Mouse (Mus musculus) ovary, postnatal 36 days (tissue): Measurements from ENCODE around the gene H13.

ENCODE experiments used
- DNase-seq: peaks from one replicate; pipeline ENCODE4 v3.0.0; 2022; ENCODE audit warnings: low spot score, mixed read lengths

The H13 gene

DNA sequence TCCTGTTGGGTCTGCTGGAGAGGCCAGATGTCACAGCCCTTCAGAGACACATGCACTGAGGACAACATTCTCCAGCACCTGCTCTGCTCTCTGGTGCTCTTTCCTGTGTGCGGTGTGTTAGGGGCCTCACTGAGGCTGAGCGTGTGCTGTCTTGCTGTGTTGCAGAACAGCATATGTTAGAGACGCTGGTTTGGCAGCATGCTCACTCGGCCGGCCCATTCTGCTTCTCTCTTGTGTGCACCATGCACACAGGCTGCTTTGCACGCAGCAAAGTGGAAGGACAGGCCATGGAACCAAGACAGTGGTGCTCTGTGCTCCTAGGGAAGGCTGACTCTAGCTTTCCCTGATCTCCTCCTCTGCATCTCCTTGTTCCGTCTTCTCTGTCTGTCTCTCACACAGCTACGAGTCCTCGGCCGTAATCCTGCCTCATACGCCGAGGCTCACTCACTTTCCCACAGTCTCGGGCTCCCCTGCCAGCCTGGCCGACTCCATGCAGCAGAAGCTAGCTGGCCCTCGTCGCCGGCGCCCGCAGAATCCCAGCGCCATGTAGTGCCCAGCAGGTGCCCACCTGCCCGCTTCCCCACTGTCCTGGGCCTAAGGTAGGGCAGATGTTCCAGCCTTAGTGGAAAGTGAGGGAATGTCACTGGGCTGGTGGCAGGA, 34.5 kb downstream of the H13 start:
- DNase-seq, result no peak

DNA sequence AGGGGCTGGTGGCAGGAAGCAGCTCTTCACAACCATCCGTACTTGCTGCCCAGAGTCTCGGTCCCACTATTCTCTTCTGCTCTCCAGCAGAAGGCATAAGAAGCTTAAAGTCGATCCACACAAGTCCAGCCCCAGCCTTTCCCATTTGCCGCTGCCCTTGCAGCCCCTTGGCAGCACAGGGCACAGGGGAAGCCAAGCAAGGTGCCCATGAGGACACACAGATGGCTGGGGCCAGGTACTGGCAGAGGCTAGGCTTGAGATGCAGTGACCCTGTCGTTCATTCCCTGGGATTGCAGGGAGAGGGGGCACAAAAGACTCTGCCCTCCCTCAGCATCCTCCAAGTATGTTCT, 35.0 kb downstream of the H13 start:
- no peak for DNase-seq

DNA sequence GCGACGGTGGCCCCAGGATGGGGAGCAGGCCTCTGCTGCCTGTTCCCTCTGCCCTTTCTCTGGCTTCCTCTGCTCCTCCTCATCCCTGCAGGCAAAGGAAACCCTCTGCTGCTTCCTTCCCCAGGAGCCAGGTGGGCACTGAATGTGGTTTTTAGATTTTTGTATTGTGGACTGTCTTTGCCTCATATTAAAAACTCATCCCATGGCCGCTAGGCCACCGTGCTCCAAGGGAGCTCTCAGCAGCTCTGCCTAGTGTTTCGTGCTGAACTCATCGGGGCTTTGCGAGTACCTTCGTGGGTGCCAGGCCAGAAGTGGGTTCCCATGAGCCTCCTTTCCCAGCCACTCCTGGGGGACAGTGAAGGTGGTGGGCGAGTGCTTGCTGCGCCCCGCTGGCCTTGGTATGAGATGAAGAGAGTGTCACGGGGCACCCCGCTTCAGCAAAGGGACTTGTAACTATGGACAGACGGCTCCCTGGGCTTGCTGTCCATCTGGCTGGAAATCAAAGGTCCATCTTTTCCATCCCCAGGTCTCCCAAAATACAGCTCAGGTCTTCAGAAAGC, 35.6 kb downstream of the H13 start:
- DNase-seq, result no peak

DNA sequence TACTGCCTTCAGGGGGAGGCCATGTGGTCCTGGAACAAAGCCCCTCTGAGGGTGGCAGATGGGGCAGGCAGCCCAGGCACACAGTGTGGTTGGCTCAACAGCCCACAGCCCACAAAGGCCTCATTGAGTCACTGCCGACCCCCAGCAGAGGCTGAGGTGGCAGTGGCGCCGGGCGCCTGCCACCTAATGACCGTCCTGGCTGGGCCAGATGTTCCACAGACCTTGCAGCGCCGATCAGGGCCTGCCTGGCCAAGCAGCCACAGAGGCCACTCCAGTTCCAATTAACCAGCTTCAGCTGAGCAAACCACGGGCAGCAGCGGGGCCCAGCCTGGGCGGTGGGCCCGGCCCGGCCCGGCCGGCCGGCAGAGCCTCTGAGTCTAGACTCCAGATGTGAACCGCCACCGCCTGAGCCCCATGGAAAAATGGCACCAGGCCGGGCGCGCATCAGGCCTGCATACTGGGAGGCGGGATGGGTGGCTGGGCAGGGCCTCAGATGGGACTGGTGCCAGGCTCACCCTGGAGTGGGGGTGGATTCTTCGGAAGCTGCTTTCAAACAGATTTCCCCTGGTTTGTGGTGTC, 36.8 kb downstream of the H13 start:
- peak; percentile 68 for DNase-seq

DNA sequence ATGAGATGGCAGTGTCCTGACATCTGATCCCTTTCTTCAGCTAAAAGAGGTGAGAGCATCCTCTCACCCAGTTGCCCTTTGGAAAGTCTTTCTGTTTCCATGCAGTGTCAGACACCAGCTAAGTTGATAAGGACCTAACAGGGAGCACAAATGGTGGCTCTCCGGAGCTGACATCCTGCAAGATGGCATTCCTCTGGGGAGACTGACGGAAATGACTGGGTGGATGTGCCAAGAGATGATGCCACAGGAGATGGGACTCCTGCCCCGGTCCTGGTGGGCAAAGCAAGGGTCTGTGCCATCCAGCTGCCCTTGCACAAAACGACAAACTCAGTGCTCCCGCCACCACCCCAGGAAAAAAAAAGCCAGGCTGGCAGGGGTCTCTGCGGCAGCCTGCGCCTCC, 37.9 kb downstream of the H13 start:
- DNase-seq, result no peak

DNA sequence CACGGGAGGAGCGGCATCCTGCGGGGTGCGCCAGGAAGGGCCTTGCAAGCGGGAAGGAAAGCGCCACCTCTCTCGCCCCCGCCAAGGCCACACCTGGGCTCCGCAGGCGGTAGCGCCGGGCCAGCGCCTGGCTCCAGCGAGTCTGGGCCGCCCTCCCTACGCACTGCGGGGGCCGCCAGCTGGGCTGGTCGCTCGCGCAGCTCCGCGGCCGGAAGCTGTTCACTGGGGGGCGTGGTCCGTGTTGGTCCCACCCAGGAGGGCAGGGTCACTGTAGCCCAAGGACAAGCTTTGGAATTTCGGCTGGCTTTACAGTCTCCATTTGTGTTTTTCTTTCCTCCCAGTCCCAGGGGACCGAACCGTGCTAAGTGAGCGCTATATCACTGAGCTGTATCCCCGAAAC, 38.4 kb downstream of the H13 start:
- DNase-seq, result peak; percentile 92

DNA sequence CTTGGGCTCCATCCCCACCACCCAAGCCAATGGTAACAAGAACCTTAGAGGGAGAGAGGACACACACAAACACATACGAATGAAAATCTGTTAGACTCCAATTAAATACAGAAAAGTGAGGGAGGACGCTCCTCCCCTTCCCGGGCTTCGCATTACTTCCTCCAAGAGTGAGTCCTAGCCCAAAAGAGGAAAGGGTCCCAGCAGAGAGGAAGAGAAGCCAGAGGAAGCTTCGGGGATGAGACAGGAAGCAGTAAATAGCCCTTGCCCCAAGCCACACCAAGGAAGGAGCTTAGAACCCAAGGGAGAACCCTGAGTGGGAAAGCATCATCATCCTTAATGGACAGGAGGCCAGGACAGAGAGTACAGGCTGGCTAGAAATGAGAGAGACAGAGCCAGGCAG, 39.8 kb downstream of the H13 start:
- DNase-seq, result no peak

DNA sequence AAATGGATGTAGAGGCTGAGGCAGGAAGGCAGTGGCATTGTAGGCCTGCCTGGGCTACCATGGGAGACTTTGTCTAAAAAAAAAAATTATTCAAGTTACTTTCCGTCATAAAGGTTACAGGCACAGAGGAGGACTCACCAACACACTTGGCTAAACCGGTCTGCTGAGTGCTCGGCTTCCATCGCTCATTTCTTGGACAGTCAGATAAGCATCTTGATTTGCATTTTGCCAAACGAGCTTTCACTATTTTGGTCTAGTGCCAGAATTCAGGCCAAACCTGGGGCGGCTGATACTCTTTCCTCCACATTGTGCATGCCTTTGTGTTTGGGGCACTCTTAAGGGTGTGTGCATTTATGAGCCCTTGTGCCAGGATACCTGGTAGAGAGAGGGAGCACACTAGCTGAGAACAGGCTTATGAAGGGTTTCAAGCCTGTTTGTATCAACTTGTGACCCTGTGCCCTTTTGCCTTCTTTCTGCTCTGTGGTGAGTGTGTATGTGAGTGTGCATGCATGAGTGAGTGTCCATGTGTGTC, 47.0 kb downstream of the H13 start:
- DNase-seq, result no peak

DNA sequence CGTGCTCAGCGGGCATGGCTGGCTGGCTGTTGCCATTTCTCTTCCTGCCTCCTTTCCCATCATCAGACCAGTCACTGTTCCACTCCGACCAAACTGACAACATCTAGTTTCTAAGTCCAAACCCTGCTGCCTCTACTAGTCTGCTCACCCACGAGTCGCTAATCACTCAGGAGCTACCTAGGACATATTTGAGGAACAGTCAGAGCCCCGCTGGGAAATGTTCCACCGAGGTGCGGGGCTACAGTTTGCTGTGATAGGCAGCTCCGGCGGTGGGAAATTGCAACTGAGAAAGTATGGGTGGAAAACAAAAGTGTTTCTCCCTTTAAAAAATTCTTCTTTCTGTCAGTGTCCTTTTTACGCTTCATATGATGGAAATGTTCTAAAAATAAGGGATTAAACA, 48.4 kb downstream of the H13 start:
- DNase-seq, result no peak

DNA sequence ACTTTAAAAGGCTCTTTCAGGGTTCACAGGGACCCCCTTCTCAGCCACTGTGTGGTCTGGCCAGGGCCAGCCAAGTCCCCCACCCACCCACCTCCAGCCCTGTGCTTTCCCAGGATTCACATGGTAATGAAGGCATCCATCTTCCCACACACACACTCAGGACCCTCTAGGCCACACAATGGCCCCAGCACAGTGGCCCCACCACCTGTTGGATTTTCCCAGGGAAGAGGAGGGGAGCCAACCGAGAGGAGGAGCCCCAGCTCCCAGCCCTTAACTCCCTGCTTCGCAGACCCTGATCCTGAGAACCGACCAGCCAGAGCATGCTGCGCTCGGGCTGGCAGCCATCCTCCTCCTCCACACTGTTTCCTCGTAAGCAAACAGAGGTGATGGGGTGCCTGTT, 48.8 kb downstream of the H13 start:
- no peak for DNase-seq

DNA sequence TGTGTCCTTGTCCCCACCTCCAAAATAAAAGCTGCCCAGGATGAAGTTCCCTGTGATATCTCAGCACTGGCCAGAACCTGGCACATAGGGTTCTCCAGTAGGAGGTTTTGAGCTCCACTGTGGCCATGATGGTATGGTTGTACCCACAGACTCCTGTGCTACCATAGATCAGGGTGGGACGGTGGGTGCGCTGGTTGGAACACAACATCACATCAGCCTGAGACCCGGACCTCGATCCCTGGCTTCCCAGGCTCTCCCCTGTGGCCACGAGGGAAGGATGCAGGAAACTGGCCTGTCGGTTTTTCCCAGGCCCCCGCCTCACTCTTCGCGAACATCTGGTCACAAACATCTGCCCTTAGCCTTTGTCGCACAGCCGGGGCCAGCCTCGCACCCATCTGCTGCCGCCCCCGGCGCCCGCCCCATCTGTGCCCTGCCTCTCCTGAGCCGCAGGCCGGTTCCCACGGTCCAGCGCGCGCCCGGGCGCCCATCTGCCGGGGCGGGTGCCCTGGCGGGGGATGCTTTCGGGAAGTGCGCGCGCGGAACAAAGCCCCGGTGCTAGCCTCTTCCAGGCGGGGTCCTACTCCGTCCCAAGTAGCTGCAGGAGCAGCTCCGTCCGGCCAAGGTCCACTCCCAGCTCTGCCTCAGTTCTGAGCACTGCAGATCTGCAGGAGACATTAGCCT, 54.5 kb downstream of the H13 start:
- DNase-seq, result no peak

DNA sequence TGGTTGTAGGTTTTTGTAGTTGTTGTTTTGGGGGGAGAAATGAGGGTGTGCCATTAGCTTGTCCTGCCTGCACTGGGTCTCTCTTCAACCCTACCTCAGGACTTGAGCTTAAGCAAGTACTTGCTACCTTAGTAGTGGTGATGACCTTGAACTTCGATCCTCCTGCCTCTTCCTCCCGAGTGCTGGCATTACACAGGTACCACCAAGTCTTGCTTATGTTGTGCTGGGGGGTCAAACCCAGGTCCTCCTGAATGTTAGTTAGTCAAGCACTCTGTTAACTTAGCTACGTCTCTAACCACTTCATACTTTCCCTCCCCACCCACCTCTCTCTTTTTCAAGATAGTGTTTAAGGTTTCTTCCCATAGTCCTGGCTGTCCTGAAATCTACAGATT, 55.1 kb downstream of the H13 start:
- no peak for DNase-seq

DNA sequence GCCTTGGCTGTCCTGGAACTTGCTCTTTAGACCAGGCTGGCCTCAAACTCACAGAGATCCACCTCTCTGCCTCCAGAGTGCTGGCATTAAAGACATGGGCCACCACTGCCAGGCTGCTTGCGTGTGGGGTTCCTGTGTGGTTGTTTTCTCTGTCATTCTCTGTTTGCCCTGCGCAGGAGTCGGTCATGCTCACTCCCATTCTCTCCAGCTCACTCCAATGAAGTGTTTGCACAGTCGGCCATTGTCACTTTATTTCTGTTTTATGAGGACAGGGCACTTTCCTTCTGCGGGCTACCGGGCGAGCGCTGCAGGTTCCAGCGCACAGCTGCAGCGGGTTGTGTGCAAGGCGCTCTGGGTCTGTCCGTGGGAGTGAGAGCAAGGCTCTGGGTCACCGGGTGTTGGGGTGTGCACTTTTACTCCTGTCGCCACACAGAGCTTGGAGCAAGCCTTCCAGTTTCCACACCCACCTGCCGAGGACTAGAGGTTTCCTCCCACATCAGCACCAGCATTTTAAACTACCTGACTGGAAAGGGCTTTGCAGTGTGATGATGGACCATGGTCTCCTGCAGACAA, 56.0 kb downstream of the H13 start:
- DNase-seq, result no peak

DNA sequence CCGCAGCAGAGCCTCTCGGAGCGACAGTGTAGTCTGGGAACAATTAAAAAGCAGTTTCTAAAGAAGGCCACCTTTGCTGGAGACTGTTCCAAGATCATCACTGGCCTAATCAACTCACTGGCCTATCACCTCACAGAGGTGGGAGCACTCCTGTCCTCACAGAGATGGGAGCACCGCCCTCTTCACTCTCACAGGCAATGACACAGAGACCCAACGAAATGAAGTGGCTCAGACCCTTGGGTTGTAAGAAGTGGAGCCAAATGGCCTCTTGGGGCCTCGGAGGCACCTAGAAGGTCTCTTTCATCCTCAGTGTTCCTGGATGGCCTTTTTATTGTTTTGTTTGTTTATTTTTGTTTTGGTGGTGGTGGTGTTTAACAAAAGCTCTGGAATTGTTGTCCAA, 57.0 kb downstream of the H13 start:
- no peak for DNase-seq

DNA sequence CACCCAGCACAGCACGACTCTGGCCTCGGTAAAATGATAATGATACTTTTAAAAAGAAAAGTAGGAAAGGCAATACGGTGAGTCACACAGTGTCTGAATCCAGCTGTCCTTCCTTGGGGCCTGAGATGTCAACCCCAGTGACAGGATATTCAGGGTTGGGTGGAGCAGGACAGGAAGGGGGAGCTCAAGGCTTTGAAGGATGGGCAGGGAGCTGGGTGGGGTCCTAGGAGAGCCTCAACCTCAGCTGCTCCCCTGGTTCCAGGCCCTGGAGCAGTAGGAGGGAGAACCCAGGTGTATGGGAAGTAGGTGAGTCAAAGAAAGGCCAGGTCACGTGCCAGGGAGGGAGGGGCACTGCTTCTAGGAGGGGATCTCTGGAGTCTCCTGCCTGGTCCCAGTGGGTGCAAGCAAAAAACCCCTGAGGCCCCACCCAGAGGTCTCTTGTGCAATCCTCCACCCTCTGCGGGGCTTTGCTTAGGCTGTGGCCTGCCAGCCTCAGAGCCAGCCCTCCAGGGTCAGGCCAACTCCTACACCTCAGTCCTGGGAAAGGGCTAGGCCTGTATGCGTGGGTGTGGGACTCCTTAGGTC, 57.6 kb downstream of the H13 start:
- no peak for DNase-seq

DNA sequence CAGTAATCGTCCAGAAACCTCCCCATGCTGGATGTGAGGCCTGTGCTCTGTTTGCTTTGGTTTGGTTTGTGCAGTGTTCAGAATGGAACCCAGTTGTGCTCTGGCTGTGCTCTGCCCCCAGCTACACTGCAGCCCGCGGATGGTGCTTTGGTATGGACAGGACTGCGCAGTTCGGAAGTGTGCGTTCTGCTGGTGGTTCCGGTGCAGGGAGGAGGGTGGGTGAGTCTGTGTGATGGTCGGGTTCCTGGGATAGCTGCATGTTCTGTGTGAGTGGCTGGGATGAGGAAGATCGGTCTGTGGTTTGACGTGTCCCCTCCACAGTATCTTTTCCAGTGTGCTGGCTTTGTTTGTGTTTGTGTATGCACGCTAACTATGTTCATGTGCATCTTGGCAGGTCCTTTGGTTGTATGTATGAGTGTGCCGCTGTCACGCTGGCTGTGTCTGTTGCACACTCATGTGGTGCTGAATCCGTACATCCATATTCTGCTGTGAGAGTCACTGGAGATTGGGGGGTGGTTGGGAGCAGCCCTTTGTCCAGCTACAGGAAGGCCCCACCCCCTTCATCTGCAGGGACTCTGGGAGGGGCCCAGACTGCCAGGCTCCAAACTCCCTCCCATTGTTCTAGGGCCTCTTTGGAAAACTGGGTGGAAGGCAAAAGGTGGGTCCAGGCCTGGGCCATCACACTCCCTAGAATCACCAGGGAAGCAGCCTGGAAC, 58.7 kb downstream of the H13 start:
- DNase-seq, result no peak

DNA sequence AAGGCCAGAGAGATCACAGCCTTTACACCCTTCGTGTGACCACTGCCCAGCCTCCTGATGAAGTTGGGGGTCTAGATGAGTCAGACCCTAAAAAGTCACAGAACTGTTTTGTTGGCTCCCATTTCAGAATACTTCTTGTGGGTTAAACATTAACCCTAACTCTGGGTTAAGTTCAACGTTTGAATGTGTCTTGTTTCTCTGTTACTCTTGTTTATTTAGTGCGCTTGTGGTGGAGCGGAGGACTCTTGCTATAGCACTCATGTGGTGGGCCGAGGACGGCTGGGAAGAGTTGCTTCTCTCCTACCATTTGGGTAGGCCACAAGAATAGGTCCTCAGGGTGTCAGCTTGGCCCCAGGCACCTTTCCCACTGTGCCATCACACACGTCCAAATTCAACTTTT, 59.3 kb downstream of the H13 start:
- DNase-seq, result no peak

DNA sequence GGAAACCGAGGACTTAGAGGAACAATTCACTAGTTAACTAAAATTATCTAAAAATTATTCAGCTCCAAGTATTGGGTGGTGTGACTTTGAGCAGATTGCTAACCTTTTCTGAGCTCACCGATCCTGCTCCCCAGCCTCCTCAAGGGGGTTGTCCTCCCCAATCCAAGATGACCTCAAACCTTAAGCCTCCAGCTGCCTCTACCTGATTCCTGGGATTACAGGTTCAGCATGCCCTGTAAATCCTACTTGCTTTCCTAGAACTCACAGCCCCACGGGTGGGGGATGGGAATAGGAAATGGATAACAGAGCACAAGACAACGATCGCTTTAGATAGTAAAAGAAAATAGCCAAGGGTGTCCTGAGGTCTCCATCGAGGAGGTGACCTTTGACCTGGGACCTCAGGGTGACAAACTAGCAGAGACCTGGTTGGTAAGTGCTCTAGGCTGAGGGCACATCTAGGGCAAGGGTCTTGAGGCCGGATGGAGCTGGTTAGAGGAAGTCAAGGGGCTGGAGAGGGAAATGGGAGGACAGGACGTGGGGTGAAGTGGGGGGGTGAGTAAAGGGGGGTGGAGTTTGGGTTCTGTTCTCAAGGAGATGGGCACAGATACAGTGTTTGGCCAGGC, 59.9 kb downstream of the H13 start:
- DNase-seq, result no peak

DNA sequence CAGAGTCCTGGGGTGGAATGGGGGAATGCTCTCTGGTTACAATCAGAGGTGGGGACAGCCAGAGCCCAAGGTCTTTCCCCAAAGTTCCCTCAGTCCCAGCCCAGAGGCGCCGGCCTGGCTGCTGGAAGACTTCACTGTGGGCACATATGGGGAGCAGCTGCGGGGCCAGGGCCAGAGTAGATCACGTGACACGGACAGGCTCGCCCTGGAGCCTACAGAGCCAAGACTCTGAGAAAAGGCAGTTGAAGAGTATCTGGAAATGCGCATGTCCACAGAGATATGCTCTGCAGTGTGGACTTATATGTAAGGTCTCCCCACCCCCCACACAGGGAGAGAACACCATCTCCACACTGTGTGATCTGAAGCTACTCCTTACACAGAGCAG, 60.4 kb downstream of the H13 start:
- peak; percentile 64 for DNase-seq

DNA sequence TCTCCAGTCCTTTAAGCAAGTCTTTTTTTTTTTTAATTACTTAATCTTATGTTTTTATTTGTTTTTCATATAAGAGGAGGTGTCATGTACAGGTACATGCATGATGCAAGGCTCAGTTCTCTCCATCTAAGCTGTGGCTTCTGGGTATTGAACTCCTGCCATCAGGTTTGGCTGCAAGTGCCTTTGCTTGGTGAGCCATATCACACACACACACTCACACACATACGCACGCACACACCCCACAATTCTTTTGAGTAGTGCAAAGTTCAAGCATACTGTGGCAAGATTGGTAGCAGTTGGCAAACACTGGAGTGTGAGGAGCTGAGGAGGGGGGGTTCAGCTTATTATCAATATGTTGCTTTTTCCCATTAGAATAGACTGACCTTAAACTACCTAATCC, 63.9 kb downstream of the H13 start:
- DNase-seq, result no peak

DNA sequence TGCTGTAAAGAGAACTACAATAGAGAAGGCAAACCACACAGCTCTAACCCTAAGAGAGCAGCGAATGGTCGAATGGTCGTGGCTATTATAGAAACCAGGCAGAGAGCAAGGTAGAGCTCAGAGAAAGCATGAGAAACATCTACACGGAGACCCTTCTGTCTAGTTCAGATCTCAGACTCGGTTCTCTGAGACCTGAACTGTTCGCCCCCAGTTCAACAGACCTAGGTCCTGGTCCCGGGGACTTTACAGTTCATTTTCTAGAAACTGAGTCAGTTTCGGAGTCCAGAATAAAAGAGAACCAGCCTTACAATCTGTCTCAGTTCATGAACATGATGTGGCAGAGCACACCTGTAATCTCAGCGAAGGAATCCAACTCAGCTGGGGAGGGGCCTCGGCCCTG, 65.2 kb downstream of the H13 start:
- no peak for DNase-seq

DNA sequence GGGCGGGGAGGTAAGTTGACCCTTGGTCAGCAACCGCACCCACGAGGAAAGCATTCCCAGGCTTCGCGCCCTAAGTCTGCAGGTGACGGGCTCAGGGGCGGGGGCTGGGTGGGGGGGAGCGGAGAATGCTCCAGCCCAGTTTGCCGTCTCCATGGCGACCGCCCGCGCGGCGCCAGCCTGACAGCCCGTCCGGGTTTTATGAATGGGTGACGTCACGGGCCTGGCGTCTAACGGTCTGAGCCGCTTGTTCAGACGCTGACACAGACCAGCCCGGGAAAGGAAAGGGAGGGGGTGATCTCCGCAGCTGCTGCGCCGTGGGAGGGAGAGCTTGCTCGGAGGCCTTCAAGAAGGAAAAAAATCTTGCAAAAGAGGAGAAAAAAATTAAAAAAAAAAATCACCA, 65.7 kb downstream of the H13 start:
- peak; percentile 90 for DNase-seq
